Mouse (Mus musculus): ENCODE data around the gene Elf2. TPM values are rescaled to one million over a fixed set of nuclear protein-coding genes. Genes with fewer than 3 reads are reported as not detected.
"Not testable (repeated sequence)": the region's sequence is repeated elsewhere in the genome, so short reads cannot be mapped to it uniquely, and the experiment has no call there.

Gene Elf2
- total RNA-seq, 2 experiments from 2014 or later: 63.4 to 77.1 TPM

GRCm38 (mm10) chr3:51359558-51360307 lies 19.3 kb upstream of the Elf2 start:
- no peak for DNase-seq (ENCODE audit: low spot score in 2 of 2)

- peak; percentile 45 to 59 for DNase-seq (ENCODE audit: low spot score in 2 of 2)
Measured at GRCm38 (mm10) chr3:51358660-51359557, 18.4 kb upstream of the Elf2 start.

GRCm38 (mm10) chr3:51358181-51358580 lies 17.7 kb upstream of the Elf2 start:
- DNase-seq (ENCODE audit: low spot score in 2 of 2): peak in 1 of 2 experiments; percentile 34

- DNase-seq (ENCODE audit: low spot score in 2 of 2): no peak
Measured at GRCm38 (mm10) chr3:51357624-51358023, 17.2 kb upstream of the Elf2 start.

- no peak for DNase-seq (ENCODE audit: low spot score in 2 of 2)
Measured at GRCm38 (mm10) chr3:51357078-51357477, 16.6 kb upstream of the Elf2 start.

- DNase-seq (ENCODE audit: low spot score in 2 of 2): not testable (repeated sequence)
Measured at GRCm38 (mm10) chr3:51354956-51355355, 14.5 kb upstream of the Elf2 start.

GRCm38 (mm10) chr3:51354034-51354427 lies 13.6 kb upstream of the Elf2 start:
- DNase-seq (ENCODE audit: low spot score in 2 of 2): no peak

GRCm38 (mm10) chr3:51353325-51354033 lies 13.0 kb upstream of the Elf2 start:
- peak in 1 of 2 experiments; percentile 41 for DNase-seq (ENCODE audit: low spot score in 2 of 2)

GRCm38 (mm10) chr3:51350806-51351205 lies 10.3 kb upstream of the Elf2 start:
- no peak for DNase-seq (ENCODE audit: low spot score in 2 of 2)

- DNase-seq (ENCODE audit: low spot score in 2 of 2): no peak
Measured at GRCm38 (mm10) chr3:51348646-51349238, 8.3 kb upstream of the Elf2 start.

GRCm38 (mm10) chr3:51345017-51345416 lies 4.6 kb upstream of the Elf2 start:
- DNase-seq (ENCODE audit: low spot score in 2 of 2): not testable (repeated sequence)

GRCm38 (mm10) chr3:51344182-51344581 lies 3.7 kb upstream of the Elf2 start:
- not testable (repeated sequence) for DNase-seq (ENCODE audit: low spot score in 2 of 2)

- DNase-seq (ENCODE audit: low spot score in 2 of 2): no peak
Measured at GRCm38 (mm10) chr3:51343260-51343659, 2.8 kb upstream of the Elf2 start.

- DNase-seq (ENCODE audit: low spot score in 2 of 2): no peak
Measured at GRCm38 (mm10) chr3:51342152-51342551, 1.7 kb upstream of the Elf2 start.

- DNase-seq (ENCODE audit: low spot score in 2 of 2): peak; percentile 91 to 92
Measured at GRCm38 (mm10) chr3:51341268-51342081, 1.0 kb upstream of the Elf2 start.

- peak; percentile 34 to 57 for DNase-seq (ENCODE audit: low spot score in 2 of 2)
Measured at GRCm38 (mm10) chr3:51339734-51340551, 520 bp downstream of the Elf2 start.

GRCm38 (mm10) chr3:51339378-51339733 lies 1.1 kb downstream of the Elf2 start:
- DNase-seq (ENCODE audit: low spot score in 2 of 2): no peak

- DNase-seq (ENCODE audit: low spot score in 2 of 2): no peak
Measured at GRCm38 (mm10) chr3:51335378-51335777, 5.1 kb downstream of the Elf2 start.

- DNase-seq (ENCODE audit: low spot score in 2 of 2): no peak
Measured at GRCm38 (mm10) chr3:51333950-51334349, 6.5 kb downstream of the Elf2 start.

All from gastrocnemius, postnatal 4 days (tissue).